Mouse (Mus musculus) CH12.LX (cell line): Measurements from ENCODE around the gene Myo10. TPM values are rescaled to one million over a fixed set of nuclear protein-coding genes. Genes with fewer than 3 reads are reported as not detected.

Experiments used
- DNase-seq: peaks from one replicate; pipeline ENCODE4 v3.0.0-alpha.2; 2013; ENCODE audit errors: extremely low read depth
- H3K27ac ChIP-seq: 2 replicates; pipeline ENCODE4 v1.5.1; 2012; ENCODE audit warnings: low read depth, mild to moderate bottlenecking, control low read depth, moderate library complexity; ENCODE audit not compliant: insufficient read depth
- H3K27me3 ChIP-seq: replicated peaks from 2 replicates; pipeline ENCODE3; 2012; ENCODE audit warnings: inconsistent platforms
- H3K36me3 ChIP-seq, 2 experiments: replicated peaks in 1 of 2; 2 replicates each; pipeline versions ENCODE3 to v1.6.1; 2012; ENCODE audit warnings: inconsistent platforms in 1 of 2, low read length in 1 of 2, mild to moderate bottlenecking in 1 of 2, mixed read lengths in 1 of 2, moderate library complexity in 1 of 2; ENCODE audit not compliant: control insufficient read depth in 1 of 2, insufficient read depth in 1 of 2
- H3K4me1 ChIP-seq, 2 experiments: 2 replicates each; pipeline ENCODE4 v1.6.1; 2012; ENCODE audit warnings: inconsistent platforms in 1 of 2, moderate library complexity in 1 of 2; ENCODE audit not compliant: insufficient read depth in 2 of 2, control insufficient read depth in 1 of 2
- H3K4me2 ChIP-seq: 2 replicates; pipeline ENCODE4 v1.6.1; 2012; ENCODE audit warnings: low read depth, mild to moderate bottlenecking, control low read depth; ENCODE audit not compliant: poor library complexity, insufficient read depth, severe bottlenecking
- H3K4me3 ChIP-seq, 3 experiments: fragments of 150-350 bp in 1 of 3; sonication (generic) in 1 of 3; replicated peaks in 1 of 3; 2 replicates each; pipeline versions ENCODE3 to v1.5.1; 2011 to 2012; ENCODE audit warnings: low read depth in 2 of 3, low read length in 2 of 3, mild to moderate bottlenecking in 2 of 3, moderate library complexity in 2 of 3, control low read depth in 1 of 3, improper control_type of control experiment in 1 of 3, inconsistent platforms in 1 of 3, mixed read lengths in 1 of 3; ENCODE audit not compliant: poor library complexity in 1 of 3
- H3K79me2 ChIP-seq: replicated peaks from 2 replicates; pipeline ENCODE4 v1.6.1; 2012; ENCODE audit warnings: mild to moderate bottlenecking, moderate library complexity; ENCODE audit not compliant: control insufficient read depth, poor library complexity, insufficient read depth, severe bottlenecking; ENCODE audit errors: extremely low read depth
- H3K9ac ChIP-seq: 2 replicates; pipeline ENCODE4 v1.6.1; 2012; ENCODE audit warnings: low read depth, mild to moderate bottlenecking, control low read depth, moderate library complexity; ENCODE audit not compliant: insufficient read depth
- H3K9me3 ChIP-seq: replicated peaks from 2 replicates; pipeline ENCODE3; 2012; ENCODE audit warnings: low read length, inconsistent platforms, mixed read lengths
- BHLHE40 ChIP-seq: IDR thresholded peaks from 2 replicates; pipeline ENCODE4 v1.6.1; 2011; ENCODE audit warnings: mild to moderate bottlenecking, low read depth, low read length, improper control_type of control experiment
- CHD1 ChIP-seq: IDR thresholded peaks from 2 replicates; pipeline ENCODE4 v1.6.1; 2012; ENCODE audit warnings: low read depth, low read length, improper control_type of control experiment, inconsistent platforms
- CHD2 ChIP-seq: IDR thresholded peaks from 2 replicates; pipeline ENCODE4 v1.6.1; 2011; ENCODE audit warnings: low read length, improper control_type of control experiment
- CTCF ChIP-seq, 2 experiments: IDR thresholded peaks in 1 of 2; conservative IDR thresholded peaks in 1 of 2; 2 replicates each; pipeline ENCODE4 v1.5.1; 2011 to 2012; ENCODE audit warnings: low read depth in 2 of 2, low read length in 2 of 2, improper control_type of control experiment in 1 of 2, inconsistent platforms in 1 of 2, mild to moderate bottlenecking in 1 of 2, moderate library complexity in 1 of 2
- E2F4 ChIP-seq: IDR thresholded peaks from 2 replicates; pipeline ENCODE4 v1.6.1; 2011; ENCODE audit warnings: low read depth, low read length, improper control_type of control experiment; ENCODE audit not compliant: insufficient replicate concordance
- ELF1 ChIP-seq: IDR thresholded peaks from 2 replicates; pipeline ENCODE4 v1.6.1; 2014; ENCODE audit warnings: low read depth, mild to moderate bottlenecking, inconsistent platforms, low read length, improper control_type of control experiment
- EP300 ChIP-seq: IDR thresholded peaks from 2 replicates; pipeline ENCODE4 v1.6.1; 2011; ENCODE audit warnings: low read length, improper control_type of control experiment
- MAX ChIP-seq: IDR thresholded peaks from 2 replicates; pipeline ENCODE4 v1.6.1; 2011; ENCODE audit warnings: low read length, improper control_type of control experiment
- MEF2A ChIP-seq: IDR thresholded peaks from 2 replicates; pipeline ENCODE4 v1.6.1; 2014; ENCODE audit warnings: low read depth, mild to moderate bottlenecking, inconsistent platforms, low read length, improper control_type of control experiment, borderline replicate concordance
- MYC ChIP-seq: IDR thresholded peaks from 2 replicates; pipeline ENCODE4 v1.6.1; 2011; ENCODE audit warnings: low read depth, mild to moderate bottlenecking, improper control_type of control experiment, low read length
- NELFE ChIP-seq: IDR thresholded peaks from 2 replicates; pipeline ENCODE4 v1.6.1; 2011; ENCODE audit warnings: low read depth, low read length, improper control_type of control experiment
- NRF1 ChIP-seq: IDR thresholded peaks from 2 replicates; pipeline ENCODE4 v1.6.1; 2014; ENCODE audit warnings: low read depth, mild to moderate bottlenecking, inconsistent platforms, low read length, improper control_type of control experiment, moderate library complexity
- RCOR1 ChIP-seq: conservative IDR thresholded peaks from 2 replicates; pipeline ENCODE4 v1.6.1; 2012; ENCODE audit warnings: low read depth, mild to moderate bottlenecking, inconsistent platforms, low read length, improper control_type of control experiment
- UBTF ChIP-seq: IDR thresholded peaks from 2 replicates; pipeline ENCODE4 v1.6.1; 2012; ENCODE audit warnings: low read depth, mild to moderate bottlenecking, inconsistent platforms, low read length, improper control_type of control experiment, moderate library complexity
- USF2 ChIP-seq: conservative IDR thresholded peaks from 2 replicates; pipeline ENCODE4 v1.6.1; 2011; ENCODE audit warnings: low read depth, low read length, improper control_type of control experiment
- dilution Hi-C: fragments of 300-500 bp; cut with MboI; formaldehyde crosslinking; loops from 2 replicates; pipeline ENCODE4 v1.14.3; 2020; ENCODE audit warnings: low sequenced_read_pairs; ENCODE audit not compliant: extremely low pct_unique_long_range_greater_than_20kb, extremely low pct_ligation_motif_present
- in situ Hi-C: fragments of 300-500 bp; cut with MboI; formaldehyde crosslinking; loops from 3 replicates; pipeline ENCODE4 v1.14.3; 2019; ENCODE audit warnings: low sequenced_read_pairs, low pct_ligation_motif_present, low pct_unique_long_range_greater_than_20kb, mixed read lengths
- polyA plus RNA-seq: library from polyadenylated mRNA; unstranded; fragments of >175 nt; gene quantifications from 2 replicates; pipeline ENCODE4 v1.2.1, GENCODE M21; 2012; ENCODE audit warnings: low read depth; ENCODE audit not compliant: insufficient read length
- total RNA-seq, 2 experiments: library from RNA; depleted of rRNA; stranded (reverse); fragments of 300-350 nt in 1 of 2; fragments of >200 nt in 1 of 2; gene quantifications; 2 replicates each; pipeline ENCODE4 v1.2.3; 2012 to 2014

Myo10 gene
- total and polyA plus RNA-seq, 3 experiments: 6.4 to 13.6 (median 8.6) TPM

GRCm38 (mm10) chr15:25593469-25594150, 28.7 kb upstream of the Myo10 start:
- Histone ChIP-seq H3K27ac (no peak overlapping the region), H3K4me2 (no peak overlapping the region), H3K27me3 (no peaks in the 10 kb centered on the region), H3K9me3 (no peaks in the 10 kb centered on the region), H3K4me1 (no peaks in the 10 kb centered on the region), H3K79me2 (no peaks in the 10 kb centered on the region), H3K36me3 (no peaks in the 10 kb centered on the region), H3K4me3 (no peak overlapping the region), H3K9ac (no peak overlapping the region)
- dilution Hi-C loops: no loop called here
- TF ChIP-seq CTCF (conservative IDR thresholded peaks at IDR 0.05 in 1 of 2, IDR thresholded peaks at IDR 0.05 in 1 of 2; ENCODE audit: low read depth in 2 of 2, low read length in 2 of 2) (no peak), MYC (no peak), BHLHE40 (no peak), MEF2A (no peak), NELFE (no peak), UBTF (no peak), EP300 (no peak), MAX (no peak), CHD1 (no peak), USF2 (no peak), ELF1 (no peak), RCOR1 (no peak), CHD2 (no peak)
- in situ Hi-C loops: no loop called here
- no peak for DNase-seq

- in situ Hi-C loops: no loop called here
- Histone ChIP-seq H3K4me3 (no peak overlapping the region), H3K4me1 (no peaks in the 10 kb centered on the region), H3K36me3 (no peaks in the 10 kb centered on the region), H3K4me2 (no peak overlapping the region), H3K27ac (no peak overlapping the region), H3K27me3 (no peaks in the 10 kb centered on the region), H3K79me2 (no peaks in the 10 kb centered on the region), H3K9me3 (no peaks in the 10 kb centered on the region), H3K9ac (no peak overlapping the region)
- no peak for DNase-seq
- TF ChIP-seq NRF1 (no peak), E2F4 (no peak), CHD1 (no peak)
- dilution Hi-C loops: no loop called here
Observed at GRCm38 (mm10) chr15:25598313-25598712, 24.0 kb upstream of the Myo10 start.
